Mouse (Mus musculus) ES-Bruce4 (cell line): ENCODE measurements around the gene Gm48551.

Experiments
- CTCF ChIP-seq: IDR thresholded peaks from one replicate; pipeline ENCODE4 v1.8.1; 2011; ENCODE audit warnings: low read depth, low read length
- POLR2A ChIP-seq: IDR thresholded peaks from one replicate; pipeline ENCODE4 v1.8.1; 2011; ENCODE audit warnings: low read length; ENCODE audit not compliant: insufficient read depth

GRCm38 (mm10) chr10:81422191-81422590 is 37.9 kb downstream of the Gm48551 start:
- no peak for TF ChIP-seq CTCF
- TF ChIP-seq POLR2A: no peak
